Mouse (Mus musculus): ENCODE data around the gene Zg16. TPM values are rescaled to one million over a fixed set of nuclear protein-coding genes. Genes with fewer than 3 reads are reported as not detected.
"Not testable (repeated sequence)": the region's sequence is repeated elsewhere in the genome, so short reads cannot be mapped to it uniquely, and the experiment has no call there.

The Zg16 gene
- polyA plus RNA-seq, 1 experiment from 2014 or later = not detected

- WGBS (ENCODE audit: missing documents) = 1% methylated on average over 16 of the region's 16 CpGs
- Histone ChIP-seq H3K4me3 (ENCODE audit: inconsistent target) (peak within 1 kb of the TSS; percentile 87), H3K27ac (peak within 1 kb of the TSS; percentile 86), H3K79me2 (ENCODE audit: inconsistent target) (peaks cover 26% of the 10 kb centered on the region), H3K36me3 (ENCODE audit: inconsistent target) (peaks cover 11% of the 10 kb centered on the region; the same call in 1 of the 2 replicates)
Observed at GRCm38 (mm10) chr7:127091114-127091896, 4.2 kb upstream of the Zg16 start, which contains the start of gene AI467606. Gene AI467606, plus strand, starts transcription at chr7:127091359.

- H3K79me2 ChIP-seq (ENCODE audit: inconsistent target) = peaks cover 26% of the 10 kb centered on the region
- peak overlapping the region; percentile 86 for H3K27ac ChIP-seq
- H3K36me3 ChIP-seq (ENCODE audit: inconsistent target) = peaks cover 11% of the 10 kb centered on the region; the same call in 1 of the 2 replicates
- peak overlapping the region; percentile 87 for H3K4me3 ChIP-seq (ENCODE audit: inconsistent target)
- whole genome bisulfite sequencing (ENCODE audit: missing documents) = 35% methylated on average over 20 of the region's 20 CpGs
Observed at GRCm38 (mm10) chr7:127090154-127091113, 3.3 kb upstream of the Zg16 start.

- 25% methylated on average over 27 of the region's 27 CpGs for WGBS (ENCODE audit: missing documents)
- H3K36me3 ChIP-seq (ENCODE audit: inconsistent target) = peaks cover 11% of the 10 kb centered on the region; the same call in 1 of the 2 replicates
- H3K4me3 ChIP-seq (ENCODE audit: inconsistent target) = no peak overlapping the region
Observed at GRCm38 (mm10) chr7:127088901-127089845, 2.0 kb upstream of the Zg16 start.

GRCm38 (mm10) chr7:127088083-127088482 lies 955 bp upstream of the Zg16 start:
- Histone ChIP-seq H3K79me2 (ENCODE audit: inconsistent target) (peaks cover 18% of the 10 kb centered on the region), H3K27ac (no peak overlapping the region), H3K36me3 (ENCODE audit: inconsistent target) (peaks cover 7% of the 10 kb centered on the region; the same call in 1 of the 2 replicates), H3K4me3 (ENCODE audit: inconsistent target) (no peak overlapping the region)
- WGBS (ENCODE audit: missing documents) = 82% methylated on average over 2 of the region's 3 CpGs

More at GRCm38 (mm10) chr7:127088901-127089845, 2.0 kb upstream of the Zg16 start:
- Histone ChIP-seq H3K79me2 (ENCODE audit: inconsistent target) (peaks cover 26% of the 10 kb centered on the region), H3K27ac (no peak overlapping the region)

GRCm38 (mm10) chr7:127085751-127086150 lies 1.4 kb downstream of the Zg16 start:
- WGBS (ENCODE audit: missing documents) = 92% methylated on average over 5 of the region's 6 CpGs
- not testable (repeated sequence) for H3K79me2 ChIP-seq (ENCODE audit: inconsistent target); H3K27ac ChIP-seq; H3K4me3 ChIP-seq (ENCODE audit: inconsistent target); H3K36me3 ChIP-seq (ENCODE audit: inconsistent target)

GRCm38 (mm10) chr7:127084794-127085193 lies 2.3 kb downstream of the Zg16 start:
- Histone ChIP-seq H3K27ac (no peak overlapping the region), H3K79me2 (ENCODE audit: inconsistent target) (no peaks in the 10 kb centered on the region), H3K36me3 (ENCODE audit: inconsistent target) (no peaks in the 10 kb centered on the region), H3K4me3 (ENCODE audit: inconsistent target) (no peak overlapping the region)
- 80% methylated on average over 1 of the region's 2 CpGs for WGBS (ENCODE audit: missing documents)

- 89% methylated on average over 4 of the region's 4 CpGs for WGBS (ENCODE audit: missing documents)
- Histone ChIP-seq H3K27ac (no peak overlapping the region), H3K4me3 (ENCODE audit: inconsistent target) (no peak overlapping the region), H3K36me3 (ENCODE audit: inconsistent target) (no peaks in the 10 kb centered on the region), H3K79me2 (ENCODE audit: inconsistent target) (no peaks in the 10 kb centered on the region)
Observed at GRCm38 (mm10) chr7:127083689-127084088, 3.4 kb downstream of the Zg16 start.

GRCm38 (mm10) chr7:127082995-127083394 lies 4.1 kb downstream of the Zg16 start:
- no peak overlapping the region for H3K4me3 ChIP-seq (ENCODE audit: inconsistent target)
- no peaks in the 10 kb centered on the region for H3K79me2 ChIP-seq (ENCODE audit: inconsistent target)
- no peak overlapping the region for H3K27ac ChIP-seq
- WGBS (ENCODE audit: missing documents) = 10% methylated on average over 2 of the region's 2 CpGs
- H3K36me3 ChIP-seq (ENCODE audit: inconsistent target) = no peaks in the 10 kb centered on the region

GRCm38 (mm10) chr7:127082271-127082670 lies 4.9 kb downstream of the Zg16 start:
- Histone ChIP-seq H3K79me2 (ENCODE audit: inconsistent target) (no peaks in the 10 kb centered on the region), H3K27ac (no peak overlapping the region), H3K36me3 (ENCODE audit: inconsistent target) (no peaks in the 10 kb centered on the region), H3K4me3 (ENCODE audit: inconsistent target) (no peak overlapping the region)
- WGBS (ENCODE audit: missing documents) = 73% methylated on average over 8 of the region's 8 CpGs

GRCm38 (mm10) chr7:127080045-127080444 lies 7.1 kb downstream of the Zg16 start:
- peak overlapping the region; percentile 35 for H3K27ac ChIP-seq
- H3K4me3 ChIP-seq (ENCODE audit: inconsistent target) = no peak overlapping the region
- no peaks in the 10 kb centered on the region for H3K79me2 ChIP-seq (ENCODE audit: inconsistent target)
- H3K36me3 ChIP-seq (ENCODE audit: inconsistent target) = no peaks in the 10 kb centered on the region
- WGBS (ENCODE audit: missing documents) = 4% methylated on average over 3 of the region's 3 CpGs

- Histone ChIP-seq H3K27ac (no peak overlapping the region), H3K36me3 (ENCODE audit: inconsistent target) (no peaks in the 10 kb centered on the region), H3K79me2 (ENCODE audit: inconsistent target) (no peaks in the 10 kb centered on the region), H3K4me3 (ENCODE audit: inconsistent target) (no peak overlapping the region)
- WGBS (ENCODE audit: missing documents) = 86% methylated on average over 3 of the region's 3 CpGs
Observed at GRCm38 (mm10) chr7:127077692-127078091, 9.4 kb downstream of the Zg16 start.

- 97% methylated on average over 5 of the region's 5 CpGs for WGBS (ENCODE audit: missing documents)
- H3K27ac ChIP-seq = no peak overlapping the region
- no peak overlapping the region for H3K4me3 ChIP-seq (ENCODE audit: inconsistent target)
- no peaks in the 10 kb centered on the region for H3K79me2 ChIP-seq (ENCODE audit: inconsistent target)
- H3K36me3 ChIP-seq (ENCODE audit: inconsistent target) = no peaks in the 10 kb centered on the region
Observed at GRCm38 (mm10) chr7:127076188-127076587, 10.9 kb downstream of the Zg16 start.

GRCm38 (mm10) chr7:127073221-127073620 lies 13.9 kb downstream of the Zg16 start:
- no peak overlapping the region for H3K4me3 ChIP-seq (ENCODE audit: inconsistent target)
- no peak overlapping the region for H3K27ac ChIP-seq
- no peaks in the 10 kb centered on the region for H3K36me3 ChIP-seq (ENCODE audit: inconsistent target)
- no peaks in the 10 kb centered on the region for H3K79me2 ChIP-seq (ENCODE audit: inconsistent target)
- WGBS (ENCODE audit: missing documents) = 94% methylated on average over 4 of the region's 4 CpGs

All from macrophage (primary cell).